Mouse (Mus musculus): ENCODE measurements around the gene Eapp. TPM values are rescaled to one million over a fixed set of nuclear protein-coding genes. Genes with fewer than 3 reads are reported as not detected.

Eapp gene
- polyA plus RNA-seq, 1 experiment from 2014 or later, result 76.1 TPM

GRCm38 (mm10) chr12:54654141-54654540 lies 41.6 kb downstream of the Eapp start:
- no peak overlapping the region for H3K9ac ChIP-seq (ENCODE audit: low read length)
- peaks cover 3% of the 10 kb centered on the region; the same call in 1 of the 2 replicates for H3K4me1 ChIP-seq (replicated peaks; ENCODE audit: control insufficient read depth, insufficient read depth, low read length)
- no peaks in the 10 kb centered on the region for H3K36me3 ChIP-seq (ENCODE audit: control insufficient read depth, insufficient read depth, low read length)
- H3K4me3 ChIP-seq (ENCODE audit: low read depth, low read length), result no peak overlapping the region
- WGBS, result 92% methylated on average over 4 of the region's 4 CpGs
- ATAC-seq (replicated peaks; ENCODE audit: low FRiP score) (no peak), DNase-seq (ENCODE audit: low spot score) (no peak)
- H3K27ac ChIP-seq (ENCODE audit: low read depth, low read length), result no peak overlapping the region
- H3K27me3 ChIP-seq (ENCODE audit: control insufficient read depth, insufficient read depth, low read length), result no peaks in the 10 kb centered on the region
- no peaks in the 10 kb centered on the region for H3K9me3 ChIP-seq (ENCODE audit: control insufficient read depth, low read length)
- peak overlapping the region; percentile 81; the same call in 1 of the 2 replicates for H3K4me2 ChIP-seq (ENCODE audit: low read depth, low read length, severe bottlenecking)

- no peaks in the 10 kb centered on the region for H3K9me3 ChIP-seq (ENCODE audit: control insufficient read depth, low read length)
- ATAC-seq (replicated peaks; ENCODE audit: low FRiP score) (no peak), DNase-seq (ENCODE audit: low spot score) (no peak)
- H3K4me3 ChIP-seq (ENCODE audit: low read depth, low read length), result no peak overlapping the region
- no peak overlapping the region for H3K4me2 ChIP-seq (ENCODE audit: low read depth, low read length, severe bottlenecking)
- no peaks in the 10 kb centered on the region for H3K36me3 ChIP-seq (ENCODE audit: control insufficient read depth, insufficient read depth, low read length)
- 90% methylated on average over 12 of the region's 12 CpGs for WGBS
- no peak overlapping the region for H3K27ac ChIP-seq (ENCODE audit: low read depth, low read length)
- H3K4me1 ChIP-seq (replicated peaks; ENCODE audit: control insufficient read depth, insufficient read depth, low read length), result peaks cover 3% of the 10 kb centered on the region; the same call in 1 of the 2 replicates
- no peaks in the 10 kb centered on the region for H3K27me3 ChIP-seq (ENCODE audit: control insufficient read depth, insufficient read depth, low read length)
- H3K9ac ChIP-seq (ENCODE audit: low read length), result no peak overlapping the region
Observed at GRCm38 (mm10) chr12:54652346-54652745, 43.4 kb downstream of the Eapp start.

GRCm38 (mm10) chr12:54651820-54652219 lies 43.9 kb downstream of the Eapp start:
- DNase-seq (ENCODE audit: low spot score), result no peak

GRCm38 (mm10) chr12:54651158-54651557 lies 44.5 kb downstream of the Eapp start:
- 86% methylated on average over 1 of the region's 1 CpGs for WGBS
- no peak for DNase-seq (ENCODE audit: low spot score)
- Histone ChIP-seq H3K36me3 (ENCODE audit: control insufficient read depth, insufficient read depth, low read length) (no peaks in the 10 kb centered on the region), H3K27ac (ENCODE audit: low read depth, low read length) (no peak overlapping the region), H3K4me3 (ENCODE audit: low read depth, low read length) (no peak overlapping the region), H3K4me2 (ENCODE audit: low read depth, low read length, severe bottlenecking) (no peak overlapping the region), H3K9me3 (ENCODE audit: control insufficient read depth, low read length) (no peaks in the 10 kb centered on the region), H3K4me1 (replicated peaks; ENCODE audit: control insufficient read depth, insufficient read depth, low read length) (peaks cover 3% of the 10 kb centered on the region; the same call in 1 of the 2 replicates), H3K9ac (ENCODE audit: low read length) (no peak overlapping the region), H3K27me3 (ENCODE audit: control insufficient read depth, insufficient read depth, low read length) (no peaks in the 10 kb centered on the region)
- no peak for ATAC-seq (replicated peaks; ENCODE audit: low FRiP score)

More at GRCm38 (mm10) chr12:54651820-54652219, 43.9 kb downstream of the Eapp start:
- H3K27me3 ChIP-seq (ENCODE audit: control insufficient read depth, insufficient read depth, low read length), result no peaks in the 10 kb centered on the region
- 85% methylated on average over 8 of the region's 8 CpGs for WGBS
- H3K4me1 ChIP-seq (replicated peaks; ENCODE audit: control insufficient read depth, insufficient read depth, low read length), result peaks cover 3% of the 10 kb centered on the region; the same call in 1 of the 2 replicates
- H3K4me3 ChIP-seq (ENCODE audit: low read depth, low read length), result no peak overlapping the region
- no peak overlapping the region for H3K4me2 ChIP-seq (ENCODE audit: low read depth, low read length, severe bottlenecking)
- no peak overlapping the region for H3K9ac ChIP-seq (ENCODE audit: low read length)
- no peak for ATAC-seq (replicated peaks; ENCODE audit: low FRiP score)
- H3K9me3 ChIP-seq (ENCODE audit: control insufficient read depth, low read length), result no peaks in the 10 kb centered on the region
- H3K27ac ChIP-seq (ENCODE audit: low read depth, low read length), result no peak overlapping the region
- H3K36me3 ChIP-seq (ENCODE audit: control insufficient read depth, insufficient read depth, low read length), result no peaks in the 10 kb centered on the region

GRCm38 (mm10) chr12:54644947-54645346 lies 50.8 kb downstream of the Eapp start:
- no peaks in the 10 kb centered on the region for H3K9me3 ChIP-seq (ENCODE audit: control insufficient read depth, low read length)
- no peak overlapping the region for H3K9ac ChIP-seq (ENCODE audit: low read length)
- no peak overlapping the region for H3K27ac ChIP-seq (ENCODE audit: low read depth, low read length)
- ATAC-seq (replicated peaks; ENCODE audit: low FRiP score) (no peak), DNase-seq (ENCODE audit: low spot score) (no peak)
- H3K36me3 ChIP-seq (ENCODE audit: control insufficient read depth, insufficient read depth, low read length), result no peaks in the 10 kb centered on the region
- H3K4me3 ChIP-seq (ENCODE audit: low read depth, low read length), result no peak overlapping the region
- H3K4me1 ChIP-seq (replicated peaks; ENCODE audit: control insufficient read depth, insufficient read depth, low read length), result no peaks in the 10 kb centered on the region
- no peaks in the 10 kb centered on the region for H3K27me3 ChIP-seq (ENCODE audit: control insufficient read depth, insufficient read depth, low read length)
- WGBS, result 75% methylated on average over 2 of the region's 2 CpGs
- no peak overlapping the region for H3K4me2 ChIP-seq (ENCODE audit: low read depth, low read length, severe bottlenecking)

- no peaks in the 10 kb centered on the region for H3K4me1 ChIP-seq (replicated peaks; ENCODE audit: control insufficient read depth, insufficient read depth, low read length)
- WGBS, result 89% methylated on average over 5 of the region's 5 CpGs
Observed at GRCm38 (mm10) chr12:54643320-54643892, 52.3 kb downstream of the Eapp start.

GRCm38 (mm10) chr12:54641374-54641773 lies 54.3 kb downstream of the Eapp start:
- ATAC-seq (replicated peaks; ENCODE audit: low FRiP score), result no peak
- WGBS, result 96% methylated on average over 4 of the region's 4 CpGs
- no peaks in the 10 kb centered on the region for H3K27me3 ChIP-seq (ENCODE audit: control insufficient read depth, insufficient read depth, low read length)

More at GRCm38 (mm10) chr12:54643320-54643892, 52.3 kb downstream of the Eapp start:
- no peak overlapping the region for H3K9ac ChIP-seq (ENCODE audit: low read length)
- no peak overlapping the region for H3K4me2 ChIP-seq (ENCODE audit: low read depth, low read length, severe bottlenecking)
- no peak for ATAC-seq (replicated peaks; ENCODE audit: low FRiP score)
- no peaks in the 10 kb centered on the region for H3K36me3 ChIP-seq (ENCODE audit: control insufficient read depth, insufficient read depth, low read length)
- no peaks in the 10 kb centered on the region for H3K9me3 ChIP-seq (ENCODE audit: control insufficient read depth, low read length)
- no peak overlapping the region for H3K27ac ChIP-seq (ENCODE audit: low read depth, low read length)
- no peak overlapping the region for H3K4me3 ChIP-seq (ENCODE audit: low read depth, low read length)
- no peaks in the 10 kb centered on the region for H3K27me3 ChIP-seq (ENCODE audit: control insufficient read depth, insufficient read depth, low read length)
- DNase-seq (ENCODE audit: low spot score), result no peak

GRCm38 (mm10) chr12:54640259-54640658 lies 55.4 kb downstream of the Eapp start:
- Histone ChIP-seq H3K9me3 (ENCODE audit: control insufficient read depth, low read length) (no peaks in the 10 kb centered on the region), H3K4me2 (ENCODE audit: low read depth, low read length, severe bottlenecking) (no peak overlapping the region), H3K27me3 (ENCODE audit: control insufficient read depth, insufficient read depth, low read length) (no peaks in the 10 kb centered on the region), H3K27ac (ENCODE audit: low read depth, low read length) (no peak overlapping the region), H3K9ac (ENCODE audit: low read length) (no peak overlapping the region), H3K4me3 (ENCODE audit: low read depth, low read length) (no peak overlapping the region), H3K4me1 (replicated peaks; ENCODE audit: control insufficient read depth, insufficient read depth, low read length) (no peaks in the 10 kb centered on the region), H3K36me3 (ENCODE audit: control insufficient read depth, insufficient read depth, low read length) (no peaks in the 10 kb centered on the region)
- 93% methylated on average over 6 of the region's 6 CpGs for WGBS
- ATAC-seq (replicated peaks; ENCODE audit: low FRiP score) (no peak), DNase-seq (ENCODE audit: low spot score) (no peak)

More at GRCm38 (mm10) chr12:54641374-54641773, 54.3 kb downstream of the Eapp start:
- Histone ChIP-seq H3K27ac (ENCODE audit: low read depth, low read length) (no peak overlapping the region), H3K9me3 (ENCODE audit: control insufficient read depth, low read length) (no peaks in the 10 kb centered on the region), H3K36me3 (ENCODE audit: control insufficient read depth, insufficient read depth, low read length) (no peaks in the 10 kb centered on the region), H3K4me3 (ENCODE audit: low read depth, low read length) (no peak overlapping the region), H3K4me1 (replicated peaks; ENCODE audit: control insufficient read depth, insufficient read depth, low read length) (no peaks in the 10 kb centered on the region), H3K4me2 (ENCODE audit: low read depth, low read length, severe bottlenecking) (no peak overlapping the region), H3K9ac (ENCODE audit: low read length) (no peak overlapping the region)
- no peak for DNase-seq (ENCODE audit: low spot score)

GRCm38 (mm10) chr12:54637033-54637432 lies 58.7 kb downstream of the Eapp start:
- H3K4me3 ChIP-seq (ENCODE audit: low read depth, low read length), result no peak overlapping the region
- no peak overlapping the region for H3K9ac ChIP-seq (ENCODE audit: low read length)
- H3K36me3 ChIP-seq (ENCODE audit: control insufficient read depth, insufficient read depth, low read length), result no peaks in the 10 kb centered on the region
- DNase-seq (ENCODE audit: low spot score), result no peak
- H3K9me3 ChIP-seq (ENCODE audit: control insufficient read depth, low read length), result no peaks in the 10 kb centered on the region
- no peak for ATAC-seq (replicated peaks; ENCODE audit: low FRiP score)
- H3K4me2 ChIP-seq (ENCODE audit: low read depth, low read length, severe bottlenecking), result no peak overlapping the region
- 92% methylated on average over 1 of the region's 1 CpGs for WGBS
- no peak overlapping the region for H3K27ac ChIP-seq (ENCODE audit: low read depth, low read length)
- H3K27me3 ChIP-seq (ENCODE audit: control insufficient read depth, insufficient read depth, low read length), result no peaks in the 10 kb centered on the region
- no peaks in the 10 kb centered on the region for H3K4me1 ChIP-seq (replicated peaks; ENCODE audit: control insufficient read depth, insufficient read depth, low read length)
